Mouse (Mus musculus): ENCODE results near the gene Olfr384.
"Not testable (repeated sequence)": the region's sequence is repeated elsewhere in the genome, so short reads cannot be mapped to it uniquely, and the experiment has no call there.

Gene Olfr384

GRCm38 (mm10) chr11:73598294-73598693 lies at the start of gene Olfr384:
Gene Olfr384, plus strand, starts transcription at chr11:73598594.
- no peak for DNase-seq (ENCODE audit: low read depth, low spot score)

GRCm38 (mm10) chr11:73579871-73580270 lies 18.5 kb upstream of the Olfr384 start:
- no peak for DNase-seq (ENCODE audit: low read depth, low spot score)

GRCm38 (mm10) chr11:73583188-73583587 lies 15.2 kb upstream of the Olfr384 start:
- DNase-seq (ENCODE audit: low read depth, low spot score) = not testable (repeated sequence)

GRCm38 (mm10) chr11:73592908-73593307 lies 5.5 kb upstream of the Olfr384 start, which contains the start of gene Olfr385:
Gene Olfr385, minus strand, starts transcription at chr11:73593008.
- no peak for DNase-seq (ENCODE audit: low read depth, low spot score)

Data from retina, postnatal 7 days (tissue).